Mouse (Mus musculus) embryonic facial prominence, embryonic 12.5 days (tissue): ENCODE data around the gene Pold4. TPM values are rescaled to one million over a fixed set of nuclear protein-coding genes. Genes with fewer than 3 reads are reported as not detected.

Experiments
- ATAC-seq: fragments of 200-750 bp; cut with Nextera tagmentation; 2 replicates; pipeline ENCODE4 v1.8.0; 2017; ENCODE audit not compliant: insufficient number of reproducible peaks, insufficient read depth, low FRiP score, low TSS enrichment
- H3K27ac ChIP-seq: fragments of 300-500 bp; sonication (generic); 2 replicates; pipeline ENCODE4 v1.5.1; 2016; ENCODE audit warnings: mild to moderate bottlenecking
- H3K27me3 ChIP-seq: fragments of 300-500 bp; sonication (generic); 2 replicates; pipeline ENCODE4 v1.6.1; 2016; ENCODE audit warnings: mild to moderate bottlenecking, moderate library complexity
- H3K36me3 ChIP-seq: fragments of 300-500 bp; sonication (generic); 2 replicates; pipeline ENCODE4 v1.6.1; 2016; ENCODE audit warnings: mild to moderate bottlenecking
- H3K4me1 ChIP-seq: fragments of 300-500 bp; sonication (generic); 2 replicates; pipeline ENCODE4 v1.6.1; 2016
- H3K4me2 ChIP-seq: fragments of 300-500 bp; sonication (generic); replicated peaks from 2 replicates; pipeline ENCODE4 v1.6.1; 2016; ENCODE audit warnings: mild to moderate bottlenecking, moderate library complexity
- H3K4me3 ChIP-seq: fragments of 300-500 bp; sonication (generic); 2 replicates; pipeline ENCODE4 v1.5.1; 2016; ENCODE audit warnings: mild to moderate bottlenecking
- H3K9ac ChIP-seq: fragments of 300-500 bp; sonication (generic); 2 replicates; pipeline ENCODE4 v1.6.1; 2016; ENCODE audit warnings: mild to moderate bottlenecking, moderate library complexity
- H3K9me3 ChIP-seq: fragments of 300-500 bp; sonication (generic); 2 replicates; pipeline ENCODE4 v1.6.1; 2016; ENCODE audit warnings: mild to moderate bottlenecking, moderate library complexity
- WGBS: fragments of 180-500 bp; shearing (Covaris S2); methylation state at CpG from one replicate; pipeline ENCODE4 v1.1.7; 2016; 5-methylcytosine and 5-hydroxymethylcytosine counted together
- polyA plus RNA-seq: library from polyadenylated mRNA; unstranded; fragments of >200 nt; fragmentation: Nextera tagmentation; extraction: Ambion mirVana; gene quantifications from 2 replicates; pipeline ENCODE4 v1.2.1, GENCODE M21; 2016

Pold4 gene
- polyA plus RNA-seq, 1 experiment from 2014 or later, result 14.9 TPM

DNA sequence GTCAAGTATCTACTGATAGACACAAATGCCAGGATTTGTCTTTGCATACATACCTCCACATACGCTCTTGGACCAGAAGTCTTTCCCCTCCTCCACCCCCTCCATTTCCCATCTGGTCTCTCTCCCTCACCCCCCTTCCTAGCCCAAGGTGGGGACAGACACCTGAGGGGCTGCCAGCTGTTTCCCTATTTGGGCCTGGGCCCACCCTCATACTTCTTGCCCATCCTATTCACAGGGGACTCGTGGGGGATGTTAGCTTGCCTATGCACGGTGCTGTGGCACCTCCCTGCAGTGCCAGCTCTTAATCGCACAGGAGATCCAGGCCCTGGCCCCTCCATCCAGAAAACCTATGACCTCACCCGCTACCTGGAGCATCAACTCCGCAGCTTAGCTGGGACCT lies 11.8 kb upstream of the Pold4 start:
- Histone ChIP-seq H3K27ac (no peak overlapping the region), H3K27me3 (no peaks in the 10 kb centered on the region), H3K9me3 (no peaks in the 10 kb centered on the region), H3K4me3 (no peak overlapping the region), H3K4me2 (no peak overlapping the region), H3K9ac (no peak overlapping the region), H3K36me3 (peaks cover 17% of the 10 kb centered on the region), H3K4me1 (peaks cover 49% of the 10 kb centered on the region)
- 83% methylated on average over 6 of the region's 6 CpGs for WGBS
- ATAC-seq, result no peak

DNA sequence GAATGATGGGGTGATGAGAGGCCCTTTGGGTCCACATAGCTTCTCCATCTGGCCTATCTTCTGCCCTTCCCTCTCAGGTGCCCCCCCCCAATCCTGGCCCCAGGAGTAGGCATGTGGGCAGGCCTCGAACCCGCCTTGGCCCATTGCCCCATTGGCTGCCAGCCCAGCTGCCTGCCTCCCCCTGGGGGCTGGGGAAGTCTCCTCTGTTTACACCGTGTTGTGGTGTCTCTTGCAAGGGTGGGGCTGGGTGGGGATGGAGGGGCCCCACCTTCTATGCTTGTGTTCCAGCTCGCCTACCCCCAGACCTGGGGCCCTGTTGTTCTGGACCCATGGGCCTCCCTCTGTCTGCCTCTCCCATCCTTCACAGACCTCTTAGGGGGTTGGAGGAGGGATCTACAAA lies 11.3 kb upstream of the Pold4 start:
- Histone ChIP-seq H3K9ac (no peak overlapping the region), H3K27me3 (no peaks in the 10 kb centered on the region), H3K4me3 (no peak overlapping the region), H3K4me2 (no peak overlapping the region), H3K9me3 (no peaks in the 10 kb centered on the region), H3K36me3 (peaks cover 17% of the 10 kb centered on the region), H3K27ac (no peak overlapping the region), H3K4me1 (peaks cover 49% of the 10 kb centered on the region)
- WGBS, result 66% methylated on average over 4 of the region's 4 CpGs
- ATAC-seq, result no peak

DNA sequence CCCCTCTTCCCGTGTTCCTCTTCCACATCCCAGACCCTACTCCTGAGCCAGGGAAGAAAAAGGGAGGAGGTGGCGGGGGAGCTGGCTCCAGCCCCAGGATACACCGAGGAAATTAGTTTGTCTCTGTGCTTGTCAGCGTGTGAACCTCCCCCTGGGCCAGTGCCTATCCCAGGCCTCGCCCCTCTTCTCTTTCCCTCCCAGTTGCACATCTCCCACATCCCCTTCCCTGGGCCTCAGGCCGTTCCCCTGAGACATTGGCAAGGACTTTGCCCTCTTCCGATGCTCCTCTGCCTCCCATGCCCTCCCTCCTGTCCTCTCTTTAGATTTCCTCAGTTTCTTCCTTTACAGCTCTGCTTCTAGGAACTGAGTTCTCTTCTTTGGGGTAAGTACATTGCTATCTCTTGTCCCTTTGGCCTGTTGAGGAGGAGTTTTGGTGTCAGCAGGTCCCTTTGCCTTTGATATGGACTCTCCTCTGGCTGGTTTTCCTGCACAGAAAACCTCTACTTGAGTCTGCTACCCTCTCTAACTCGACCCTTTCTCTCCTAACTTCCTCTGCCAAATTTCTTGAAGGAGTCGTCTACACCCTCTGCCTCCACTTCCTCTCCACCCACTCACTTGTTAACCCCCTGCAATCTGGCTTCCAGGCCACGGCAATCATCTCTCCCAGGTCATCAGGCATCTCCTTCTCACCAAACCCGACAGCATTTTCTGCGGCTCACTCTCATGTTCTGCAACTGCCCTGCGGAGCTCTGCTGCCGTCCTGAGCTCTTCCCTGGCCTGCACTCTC lies 10.5 kb upstream of the Pold4 start:
- H3K4me3 ChIP-seq, result no peak overlapping the region
- H3K9ac ChIP-seq, result no peak overlapping the region
- 37% methylated on average over 14 of the region's 14 CpGs for WGBS
- peaks cover 17% of the 10 kb centered on the region for H3K36me3 ChIP-seq
- H3K4me1 ChIP-seq, result peaks cover 46% of the 10 kb centered on the region
- no peak overlapping the region for H3K4me2 ChIP-seq
- H3K27me3 ChIP-seq, result no peaks in the 10 kb centered on the region
- H3K27ac ChIP-seq, result no peak overlapping the region
- ATAC-seq, result no peak
- no peaks in the 10 kb centered on the region for H3K9me3 ChIP-seq

DNA sequence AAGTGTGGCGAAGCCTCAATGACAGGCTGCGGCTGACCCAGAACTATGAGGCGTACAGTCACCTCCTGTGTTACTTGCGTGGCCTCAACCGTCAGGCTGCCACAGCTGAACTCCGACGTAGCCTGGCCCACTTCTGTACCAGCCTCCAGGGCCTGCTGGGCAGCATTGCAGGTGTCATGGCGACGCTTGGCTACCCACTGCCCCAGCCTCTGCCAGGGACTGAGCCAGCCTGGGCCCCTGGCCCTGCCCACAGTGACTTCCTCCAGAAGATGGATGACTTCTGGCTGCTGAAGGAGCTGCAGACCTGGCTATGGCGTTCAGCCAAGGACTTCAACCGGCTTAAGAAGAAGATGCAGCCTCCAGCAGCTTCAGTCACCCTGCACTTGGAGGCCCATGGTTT lies 9.5 kb upstream of the Pold4 start:
- H3K9me3 ChIP-seq, result no peaks in the 10 kb centered on the region
- peaks cover 17% of the 10 kb centered on the region for H3K36me3 ChIP-seq
- ATAC-seq, result no peak
- H3K4me2 ChIP-seq, result no peak overlapping the region
- H3K9ac ChIP-seq, result no peak overlapping the region
- no peak overlapping the region for H3K4me3 ChIP-seq
- 83% methylated on average over 11 of the region's 11 CpGs for WGBS
- no peaks in the 10 kb centered on the region for H3K27me3 ChIP-seq
- no peak overlapping the region for H3K27ac ChIP-seq
- H3K4me1 ChIP-seq, result peaks cover 36% of the 10 kb centered on the region

DNA sequence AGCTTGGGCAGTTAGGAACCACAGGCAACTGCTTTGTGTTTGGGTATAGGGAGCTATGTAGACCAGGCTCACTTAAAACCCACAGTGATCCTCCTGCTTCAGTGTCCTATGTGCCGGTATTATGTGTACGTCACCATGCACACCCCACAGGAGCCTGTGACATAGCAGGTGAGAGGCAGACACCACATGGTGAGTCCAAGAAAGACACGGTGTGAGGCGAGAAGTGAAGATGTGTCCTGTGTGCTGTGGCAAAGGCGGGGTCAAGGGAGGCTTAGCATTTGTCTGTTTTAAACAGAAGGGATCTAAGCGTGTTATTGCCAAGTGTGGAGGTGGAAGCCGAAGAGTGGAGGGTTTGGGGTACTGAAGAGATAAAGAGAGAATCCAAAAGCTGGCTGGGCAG lies 4.9 kb upstream of the Pold4 start:
- peaks cover 12% of the 10 kb centered on the region for H3K36me3 ChIP-seq
- H3K9ac ChIP-seq, result no peak overlapping the region
- H3K4me3 ChIP-seq, result no peak overlapping the region
- H3K27ac ChIP-seq, result no peak overlapping the region
- H3K9me3 ChIP-seq, result no peaks in the 10 kb centered on the region
- ATAC-seq, result no peak
- peaks cover 11% of the 10 kb centered on the region; the same call in 1 of the 2 replicates for H3K4me1 ChIP-seq
- WGBS, result 87% methylated on average over 7 of the region's 7 CpGs
- H3K4me2 ChIP-seq, result no peak overlapping the region
- H3K27me3 ChIP-seq, result peaks cover 4% of the 10 kb centered on the region

DNA sequence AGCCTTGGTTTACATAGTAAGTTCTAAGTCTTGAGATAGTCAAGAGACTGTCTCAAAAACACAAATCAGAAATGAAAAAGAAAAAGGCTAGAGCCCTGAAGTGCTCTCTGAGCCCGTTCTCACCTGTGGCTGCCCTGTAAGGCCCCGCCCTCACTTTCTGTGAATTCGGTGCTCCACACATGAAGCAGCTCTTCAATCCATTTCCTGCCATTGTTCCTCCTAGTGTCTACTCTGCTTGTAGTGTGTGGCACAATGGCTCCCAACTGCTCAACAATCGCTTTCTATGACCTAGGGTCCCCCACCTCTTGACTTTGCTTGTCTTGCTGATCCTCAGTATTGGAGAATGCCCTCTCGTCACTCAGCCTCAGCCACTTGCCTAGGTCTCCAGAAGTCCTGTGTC lies 4.3 kb upstream of the Pold4 start:
- Histone ChIP-seq H3K27me3 (peaks cover 4% of the 10 kb centered on the region), H3K4me2 (no peak overlapping the region), H3K9ac (no peak overlapping the region), H3K4me1 (peaks cover 17% of the 10 kb centered on the region), H3K9me3 (no peaks in the 10 kb centered on the region), H3K36me3 (peaks cover 5% of the 10 kb centered on the region; the same call in 1 of the 2 replicates), H3K27ac (no peak overlapping the region), H3K4me3 (no peak overlapping the region)
- ATAC-seq, result no peak
- 65% methylated on average over 5 of the region's 5 CpGs for WGBS

DNA sequence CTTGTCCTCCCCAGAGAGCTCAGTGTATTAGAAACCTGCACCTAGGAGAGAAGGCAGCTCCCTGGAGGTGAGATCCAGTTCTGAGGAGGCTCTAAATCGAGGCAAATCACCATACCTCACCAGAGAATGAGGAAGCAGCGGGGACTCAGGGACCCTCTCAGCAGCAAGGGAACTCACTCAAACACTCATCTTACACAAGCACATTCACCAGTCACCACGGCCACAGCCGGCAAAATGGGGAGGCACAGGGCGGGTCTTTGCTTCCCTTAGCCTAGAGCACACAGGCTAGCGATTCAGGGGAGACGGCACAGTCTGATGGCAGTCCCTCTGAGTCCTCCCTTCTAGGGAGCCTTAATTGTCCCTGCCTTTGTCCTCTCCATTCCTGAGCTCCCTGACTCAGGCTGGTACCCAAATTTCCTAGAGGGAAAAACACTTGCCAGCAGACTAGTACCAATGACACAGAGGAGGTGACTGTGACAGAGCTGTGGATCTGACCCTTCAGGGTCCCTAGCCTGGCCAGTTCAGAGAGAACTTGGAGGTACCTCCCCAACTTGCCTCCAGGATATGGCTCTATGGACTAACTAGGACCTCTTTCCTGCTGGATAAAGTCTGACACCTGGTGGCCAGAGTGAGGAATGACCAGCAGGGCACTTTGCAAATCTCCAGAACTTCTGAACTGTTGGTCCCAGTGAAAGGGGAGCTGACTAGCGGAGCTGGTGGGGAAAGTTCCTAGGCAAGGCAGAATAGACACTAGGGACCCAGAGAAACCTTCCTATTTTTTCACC lies 3.6 kb upstream of the Pold4 start:
- Histone ChIP-seq H3K9ac (no peak overlapping the region; the same call in 1 of the 2 replicates), H3K36me3 (no peaks in the 10 kb centered on the region), H3K9me3 (no peaks in the 10 kb centered on the region), H3K4me2 (no peak overlapping the region), H3K27me3 (peaks cover 4% of the 10 kb centered on the region), H3K4me3 (no peak overlapping the region), H3K27ac (no peak overlapping the region), H3K4me1 (peaks cover 20% of the 10 kb centered on the region)
- no peak for ATAC-seq
- 17% methylated on average over 8 of the region's 8 CpGs for WGBS

DNA sequence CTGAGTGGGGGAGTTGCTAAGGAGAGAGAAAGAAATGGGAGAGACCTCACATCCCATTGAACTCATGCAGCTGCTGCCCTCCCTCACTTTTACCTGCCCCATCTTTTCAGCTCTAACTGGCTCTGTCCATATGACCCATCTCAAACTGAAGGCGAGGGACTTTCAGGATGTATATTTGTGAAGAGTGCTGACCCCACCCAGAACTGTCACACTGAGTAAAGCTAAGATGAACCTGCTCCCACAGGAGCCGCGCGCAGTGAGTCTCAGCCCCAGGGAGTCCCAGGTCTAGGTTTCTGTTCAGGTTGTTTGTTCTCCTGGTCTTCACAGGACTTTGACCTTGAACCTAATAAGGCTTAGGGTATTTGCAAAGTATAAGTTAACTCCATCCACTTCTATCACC lies 2.8 kb upstream of the Pold4 start:
- Histone ChIP-seq H3K4me3 (no peak overlapping the region), H3K36me3 (no peaks in the 10 kb centered on the region), H3K27me3 (peaks cover 4% of the 10 kb centered on the region), H3K27ac (no peak overlapping the region), H3K9ac (no peak overlapping the region), H3K9me3 (no peaks in the 10 kb centered on the region), H3K4me1 (peaks cover 20% of the 10 kb centered on the region), H3K4me2 (no peak overlapping the region)
- WGBS, result 79% methylated on average over 4 of the region's 4 CpGs
- no peak for ATAC-seq

DNA sequence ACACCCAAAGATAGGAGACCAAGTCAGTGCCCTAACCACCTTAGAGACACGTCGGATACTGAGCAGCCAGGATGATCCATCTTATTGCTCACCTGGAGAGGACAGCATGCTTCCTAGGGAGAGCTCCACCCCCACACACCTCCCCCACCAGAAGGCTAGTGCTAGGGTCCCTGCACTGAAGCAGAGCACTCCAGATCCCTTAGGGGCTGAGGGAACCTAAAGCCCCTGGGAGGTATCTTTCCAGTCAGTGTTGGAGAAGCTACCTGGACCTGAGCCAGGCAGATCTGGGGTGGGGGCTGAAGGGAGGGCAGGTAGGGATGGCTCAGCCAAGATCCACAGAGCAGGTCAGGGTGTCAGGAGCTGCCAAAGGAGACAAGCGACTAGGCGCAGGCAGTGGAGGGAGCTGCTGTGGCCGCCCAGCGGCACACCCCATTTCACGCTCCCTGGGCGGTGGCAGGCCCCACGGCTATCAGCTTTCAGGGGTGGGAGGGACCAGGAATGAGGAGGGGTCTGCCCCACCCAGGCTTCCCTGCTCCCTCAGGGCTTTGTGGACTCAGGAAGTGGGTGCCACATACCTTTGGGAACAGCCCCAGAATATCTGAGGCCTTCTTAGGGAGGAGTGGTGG lies 2.1 kb upstream of the Pold4 start:
- 36% methylated on average over 9 of the region's 9 CpGs for WGBS
- no peak for ATAC-seq
- no peak overlapping the region for H3K27ac ChIP-seq
- no peaks in the 10 kb centered on the region for H3K36me3 ChIP-seq
- H3K27me3 ChIP-seq, result peaks cover 4% of the 10 kb centered on the region
- H3K9ac ChIP-seq, result no peak overlapping the region; the same call in 1 of the 2 replicates
- H3K9me3 ChIP-seq, result no peaks in the 10 kb centered on the region
- no peak overlapping the region for H3K4me2 ChIP-seq
- no peak overlapping the region for H3K4me3 ChIP-seq
- H3K4me1 ChIP-seq, result peaks cover 20% of the 10 kb centered on the region

DNA sequence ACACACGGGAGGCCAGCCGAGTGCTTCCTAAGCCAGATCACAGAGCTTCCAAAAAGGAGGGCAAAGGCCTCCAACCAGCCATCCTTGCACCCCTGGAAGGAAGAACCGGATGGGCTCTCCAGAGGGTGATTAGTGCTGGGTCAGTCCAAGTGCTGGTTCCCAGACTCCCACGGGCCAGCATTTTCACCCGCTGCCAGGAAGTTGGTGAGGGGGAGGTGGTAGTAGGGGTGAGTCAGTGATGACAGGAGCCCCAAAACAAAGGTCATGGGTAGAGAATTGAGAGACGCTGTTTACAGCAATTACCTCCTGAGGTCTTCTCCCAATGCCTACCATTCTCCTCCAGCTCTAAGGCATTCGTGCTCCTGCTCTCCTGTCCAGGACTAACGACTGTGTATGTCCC lies 1.3 kb upstream of the Pold4 start:
- Histone ChIP-seq H3K9ac (no peak overlapping the region), H3K4me3 (no peak overlapping the region), H3K4me2 (no peak overlapping the region), H3K27ac (no peak overlapping the region), H3K27me3 (peaks cover 4% of the 10 kb centered on the region), H3K4me1 (peaks cover 20% of the 10 kb centered on the region), H3K36me3 (no peaks in the 10 kb centered on the region), H3K9me3 (no peaks in the 10 kb centered on the region)
- WGBS, result 75% methylated on average over 8 of the region's 8 CpGs
- no peak for ATAC-seq

DNA sequence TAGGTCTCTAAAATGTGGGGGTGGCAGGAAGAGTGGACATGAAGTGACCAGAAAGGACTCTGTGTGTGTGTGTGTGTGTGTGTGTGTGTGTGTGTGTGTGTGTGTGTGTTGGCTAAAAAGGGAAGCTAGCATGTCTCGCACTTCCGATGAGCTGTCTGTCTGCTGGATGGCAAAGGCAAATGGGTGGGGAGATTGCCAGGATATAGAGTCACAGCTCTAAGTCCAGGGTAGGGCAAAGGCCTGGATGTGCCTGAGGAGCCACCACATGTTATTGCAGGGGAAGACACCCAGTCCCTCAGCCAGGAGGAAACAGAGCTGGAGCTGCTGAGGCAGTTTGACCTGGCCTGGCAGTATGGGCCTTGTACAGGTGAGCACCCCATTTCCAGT lies 480 bp downstream of the Pold4 start:
- H3K9ac ChIP-seq, result peak overlapping the region; percentile 61
- peak overlapping the region; percentile 65 for H3K4me3 ChIP-seq
- no peak for ATAC-seq
- H3K9me3 ChIP-seq, result no peaks in the 10 kb centered on the region
- H3K36me3 ChIP-seq, result no peaks in the 10 kb centered on the region
- peaks cover 20% of the 10 kb centered on the region for H3K4me1 ChIP-seq
- WGBS, result 27% methylated on average over 2 of the region's 2 CpGs
- H3K4me2 ChIP-seq, result peak overlapping the region; percentile 96
- peaks cover 4% of the 10 kb centered on the region for H3K27me3 ChIP-seq
- H3K27ac ChIP-seq, result peak overlapping the region; percentile 60
